In genomic region chr9:64340351-64341253, GRCm38 (mm10) we compare ENCODE assay signal across 8 mouse cellular contexts. TPM values are rescaled to one million over a fixed set of nuclear protein-coding genes. Genes with fewer than 3 reads are reported as not detected.
DNase-seq lines count a peak whose midpoint lies in the region; ATAC-seq lines count a peak whose summit lies in the region.

No protein-coding gene starts in this region.

- H3K27ac ChIP-seq in embryonic facial prominence, embryonic 11.5 days (replicated peaks; ENCODE audit: low read depth, low read length) = peak overlapping the region; percentile 96
- peak overlapping the region; percentile 98 for H3K27ac ChIP-seq in limb, embryonic 10.5 days
- peak overlapping the region; percentile 99 for H3K27ac ChIP-seq in midbrain, embryonic 12.5 days (replicated peaks)

- peak overlapping the region; percentile 67 for H3K4me2 ChIP-seq in embryonic facial prominence, embryonic 11.5 days (ENCODE audit: low read depth, low read length)
- peak overlapping the region; percentile 63 for H3K4me2 ChIP-seq in midbrain, embryonic 12.5 days (replicated peaks)

- peak; percentile 93 for ATAC-seq in embryonic facial prominence, embryonic 11.5 days (replicated peaks; ENCODE audit: insufficient number of reproducible peaks, low FRiP score, low TSS enrichment, low read depth)
- peak; percentile 93 for ATAC-seq in midbrain, embryonic 12.5 days (ENCODE audit: low FRiP score, low read depth)

- no peaks in the 10 kb centered on the region for H3K9me3 ChIP-seq in embryonic facial prominence, embryonic 11.5 days (replicated peaks; ENCODE audit: control insufficient read depth, low read length)
- H3K9me3 ChIP-seq in limb, embryonic 10.5 days (replicated peaks) = no peaks in the 10 kb centered on the region
- no peaks in the 10 kb centered on the region for H3K9me3 ChIP-seq in midbrain, embryonic 12.5 days

- no peaks in the 10 kb centered on the region for H3K36me3 ChIP-seq in embryonic facial prominence, embryonic 11.5 days (replicated peaks; ENCODE audit: control insufficient read depth, insufficient read depth, low read depth, low read length)
- peaks cover 8% of the 10 kb centered on the region for H3K36me3 ChIP-seq in limb, embryonic 10.5 days
- H3K36me3 ChIP-seq in midbrain, embryonic 12.5 days = 0 out of 2 replicates have a peak, but pooled peaks cover 6% of the 10 kb centered on the region

- no peaks in the 10 kb centered on the region for H3K27me3 ChIP-seq in embryonic facial prominence, embryonic 11.5 days (ENCODE audit: control insufficient read depth, insufficient read depth, low read length)
- no peaks in the 10 kb centered on the region for H3K27me3 ChIP-seq in limb, embryonic 10.5 days (ENCODE audit: low read depth, poor library complexity, severe bottlenecking)
- no peaks in the 10 kb centered on the region for H3K27me3 ChIP-seq in midbrain, embryonic 12.5 days

- H3K4me1 ChIP-seq in embryonic facial prominence, embryonic 11.5 days (ENCODE audit: control insufficient read depth, insufficient read depth, low read length) = no peaks in the 10 kb centered on the region
- peaks cover 35% of the 10 kb centered on the region for H3K4me1 ChIP-seq in limb, embryonic 10.5 days
- peaks cover 15% of the 10 kb centered on the region for H3K4me1 ChIP-seq in midbrain, embryonic 12.5 days

- WGBS in embryonic facial prominence, embryonic 11.5 days = under 1% methylated on average over 85 of the region's 85 CpGs
- WGBS in limb, embryonic 10.5 days = under 1% methylated on average over 84 of the region's 85 CpGs
- WGBS in midbrain, embryonic 12.5 days = under 1% methylated on average over 73 of the region's 85 CpGs

- H3K9ac ChIP-seq in embryonic facial prominence, embryonic 11.5 days (replicated peaks; ENCODE audit: low read length) = peak overlapping the region; percentile 100
- H3K9ac ChIP-seq in midbrain, embryonic 12.5 days (replicated peaks) = peak overlapping the region; percentile 96

- peak; percentile 88 for DNase-seq in 3134 (ENCODE audit: extremely low read depth, insufficient read length, low spot score)
- DNase-seq in adrenal gland, postnatal 25 days = peak; percentile 72
- peak; percentile 81 for DNase-seq in embryonic facial prominence, embryonic 11.5 days (ENCODE audit: low spot score)
- peak; percentile 78 to 86 for DNase-seq in heart, adult 18-20 months
- DNase-seq in kidney, adult 18-20 months = peak; percentile 87
- DNase-seq in limb, embryonic 10.5 days (ENCODE audit: low spot score) = peak; percentile 87
- DNase-seq in skeletal muscle tissue, adult 2 months (ENCODE audit: low read depth, low spot score) = peak; percentile 48

- peak overlapping the region; percentile 50 for H3K4me3 ChIP-seq in embryonic facial prominence, embryonic 11.5 days (ENCODE audit: low read depth, low read length)
- peak overlapping the region; percentile 67 for H3K4me3 ChIP-seq in limb, embryonic 10.5 days
- H3K4me3 ChIP-seq in midbrain, embryonic 12.5 days = peak overlapping the region; percentile 64

RNA-seq across cellular contexts. Expression of gene Dis3l, which starts 0.5 kb away (rescaled TPM):
- 20.5 and 22.6 TPM in 2 replicates for total RNA-seq in adrenal gland, postnatal 25 days (2021)
- 22.8 and 25.5 TPM in 2 replicates for polyA plus RNA-seq in embryonic facial prominence, embryonic 11.5 days (2014; fragmentation: Nextera tagmentation; extraction: Ambion mirVana)
- total RNA-seq in heart, adult 18-20 months (2021) = 10 to 100 TPM; 25.0 to 30.6 TPM
- 18.7 and 23.6 TPM in 2 replicates for polyA plus RNA-seq in limb, embryonic 10.5 days (2016; fragmentation: Nextera tagmentation; extraction: Ambion mirVana)
- polyA plus RNA-seq in midbrain, embryonic 12.5 days (2016; fragmentation: Nextera tagmentation; extraction: Ambion mirVana) = 23.8 and 24.0 TPM in 2 replicates

RNA-seq across cellular contexts. Expression of gene Megf11, which starts 44.8 kb away (rescaled TPM):
- 0.29 and 0.97 TPM in 2 replicates for total RNA-seq in adrenal gland, postnatal 25 days (2021)
- 0.65 and 0.75 TPM in 2 replicates for polyA plus RNA-seq in embryonic facial prominence, embryonic 11.5 days (2014; fragmentation: Nextera tagmentation; extraction: Ambion mirVana)
- total RNA-seq in heart, adult 18-20 months (2021) = 1 to 10 TPM; 1.2 to 1.6 TPM
- polyA plus RNA-seq in limb, embryonic 10.5 days (2016; fragmentation: Nextera tagmentation; extraction: Ambion mirVana) = 1.1 and 1.7 TPM in 2 replicates
- polyA plus RNA-seq in midbrain, embryonic 12.5 days (2016; fragmentation: Nextera tagmentation; extraction: Ambion mirVana) = 6.5 and 7.2 TPM in 2 replicates

RNA-seq across cellular contexts. Expression of gene Tipin, which starts 59.2 kb away (rescaled TPM):
- 17.5 and 24.7 TPM in 2 replicates for total RNA-seq in adrenal gland, postnatal 25 days (2021)
- 278 and 306 TPM in 2 replicates for polyA plus RNA-seq in embryonic facial prominence, embryonic 11.5 days (2014; fragmentation: Nextera tagmentation; extraction: Ambion mirVana)
- 10 to 100 TPM in 1 of 2 experiments, 1 to 10 TPM in 1; 9.6 to 12.3 TPM for total RNA-seq in heart, adult 18-20 months (2021)
- 299 and 311 TPM in 2 replicates for polyA plus RNA-seq in limb, embryonic 10.5 days (2016; fragmentation: Nextera tagmentation; extraction: Ambion mirVana)
- 202 and 203 TPM in 2 replicates for polyA plus RNA-seq in midbrain, embryonic 12.5 days (2016; fragmentation: Nextera tagmentation; extraction: Ambion mirVana)

Comparison
In these comparisons a context has a peak if more than half of its experiments do, and no peak if none do; other contexts are left out.
1. Peak in every context shown above with its lines: DNase-seq, ATAC-seq, H3K4me3 ChIP-seq and H3K27ac ChIP-seq.